Mouse (Mus musculus) inflammation-experienced regulatory T-cells, adult 6 months (primary cell): ENCODE measurements around the gene Tmem200a. TPM values are rescaled to one million over a fixed set of nuclear protein-coding genes. Genes with fewer than 3 reads are reported as not detected.

Experiments
- ATAC-seq: one replicate; pipeline ENCODE4 v1.8.0; 2017
- polyA plus RNA-seq, 3 experiments: library from polyadenylated mRNA; unstranded; fragments of 100-300 nt; shearing (Covaris generic); gene quantifications; one replicate each; pipeline ENCODE4 v1.2.1; 2017

Tmem200a gene
- polyA plus RNA-seq, result not detected

DNA sequence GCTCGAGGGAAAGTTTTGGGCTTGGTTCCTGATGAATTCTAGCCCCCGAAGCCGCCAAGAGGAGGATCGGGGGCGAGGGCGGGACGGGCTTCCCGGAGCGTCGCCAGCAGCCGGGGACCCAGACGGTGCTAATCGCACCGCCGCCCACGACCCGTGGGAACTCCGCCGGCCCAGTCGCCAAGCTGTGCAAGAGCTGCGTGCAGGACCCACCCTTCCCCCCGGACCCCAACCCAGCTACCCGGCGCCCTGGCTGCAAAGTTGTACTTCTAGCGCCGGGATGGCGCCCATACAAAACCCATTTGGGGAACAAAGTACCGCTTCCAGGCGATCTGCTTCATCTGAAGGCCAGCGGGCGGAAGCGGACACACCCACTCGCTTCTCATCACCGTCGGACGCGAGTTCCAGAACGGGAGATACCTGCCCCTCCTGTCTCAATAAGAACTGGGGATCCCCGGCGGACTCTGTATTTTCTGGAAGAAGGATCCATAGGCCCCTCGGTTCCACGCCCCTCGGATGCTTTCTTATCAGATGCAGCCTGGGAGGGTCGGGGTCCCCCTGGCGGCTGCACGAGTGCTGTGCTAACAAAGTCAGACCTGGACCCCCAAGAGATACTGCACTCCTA lies at the start of gene Tmem200a:
TSS of gene Tmem200a (minus strand) at position 532 of the 622 bp plus-strand sequence.
- ATAC-seq, result no peak

DNA sequence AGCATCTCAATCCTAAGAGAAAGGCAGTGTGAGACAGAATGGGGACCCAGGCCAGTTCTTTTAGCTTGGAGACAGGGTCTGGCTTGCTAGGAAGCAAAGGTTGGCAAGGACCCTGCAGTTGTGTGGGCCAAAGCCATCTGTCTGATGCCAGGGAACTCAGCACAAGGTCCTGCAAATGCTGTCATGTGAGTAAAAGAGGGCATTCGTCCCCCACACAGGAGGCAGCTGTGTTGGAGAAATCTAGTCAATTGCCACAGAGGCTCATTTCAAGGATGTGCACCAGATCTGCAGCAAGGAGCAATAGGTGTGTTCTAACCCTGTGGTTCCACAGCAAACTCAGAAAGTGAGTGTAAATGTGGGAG lies 41.0 kb upstream of the Tmem200a start:
- ATAC-seq, result no peak

DNA sequence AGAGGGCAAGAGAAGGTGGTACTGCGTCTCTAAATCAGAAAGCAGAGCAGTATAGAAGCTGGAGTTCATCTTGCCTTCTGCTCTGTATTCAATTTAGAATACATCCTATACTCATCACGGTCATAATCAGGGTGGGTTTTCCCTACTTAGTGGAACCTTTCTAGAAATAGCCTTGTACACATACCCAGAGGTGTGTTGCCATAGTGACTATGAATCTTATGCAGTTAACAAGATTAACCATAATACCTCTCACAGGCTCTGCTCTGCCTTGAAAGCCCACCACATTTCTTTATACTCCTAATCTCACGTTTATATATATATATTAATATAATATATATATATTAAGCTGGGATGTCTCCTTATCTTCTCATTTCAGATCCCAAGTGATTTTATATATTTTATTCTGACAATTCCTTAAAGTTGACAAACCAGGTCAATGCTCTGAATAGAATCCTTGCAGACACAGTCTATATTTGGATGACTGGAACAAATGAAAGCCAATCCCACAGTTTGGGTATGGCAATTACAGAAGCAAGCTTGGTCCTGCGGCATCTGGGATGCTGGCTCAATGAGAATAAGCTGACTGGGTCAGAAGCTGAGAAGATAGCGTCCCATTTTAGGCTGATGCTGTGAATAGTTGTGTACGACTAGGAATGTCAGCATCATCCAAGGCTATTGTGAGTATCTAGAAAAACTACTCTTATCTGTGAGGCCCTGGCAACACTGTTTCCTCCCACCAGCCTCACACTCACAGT lies 40.4 kb upstream of the Tmem200a start:
- no peak for ATAC-seq

DNA sequence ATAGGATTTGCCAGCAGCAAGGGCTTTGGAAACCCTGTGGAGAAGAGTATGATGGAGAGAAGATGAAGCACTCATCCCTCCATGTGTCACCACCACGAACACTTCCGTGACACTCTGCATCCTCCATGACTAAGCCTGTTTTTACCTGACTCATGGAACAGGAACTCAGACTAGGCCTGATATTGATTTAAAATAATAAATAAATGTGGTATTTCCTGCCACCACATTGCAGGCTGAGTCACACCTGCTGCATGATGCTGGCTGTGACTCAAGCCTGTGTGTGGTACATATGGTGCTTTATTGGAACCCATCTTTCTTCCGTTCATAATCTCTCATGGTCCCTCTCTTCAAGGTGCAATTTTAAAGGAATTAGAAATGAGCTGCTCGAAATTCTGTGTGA lies 35.6 kb upstream of the Tmem200a start:
- no peak for ATAC-seq

DNA sequence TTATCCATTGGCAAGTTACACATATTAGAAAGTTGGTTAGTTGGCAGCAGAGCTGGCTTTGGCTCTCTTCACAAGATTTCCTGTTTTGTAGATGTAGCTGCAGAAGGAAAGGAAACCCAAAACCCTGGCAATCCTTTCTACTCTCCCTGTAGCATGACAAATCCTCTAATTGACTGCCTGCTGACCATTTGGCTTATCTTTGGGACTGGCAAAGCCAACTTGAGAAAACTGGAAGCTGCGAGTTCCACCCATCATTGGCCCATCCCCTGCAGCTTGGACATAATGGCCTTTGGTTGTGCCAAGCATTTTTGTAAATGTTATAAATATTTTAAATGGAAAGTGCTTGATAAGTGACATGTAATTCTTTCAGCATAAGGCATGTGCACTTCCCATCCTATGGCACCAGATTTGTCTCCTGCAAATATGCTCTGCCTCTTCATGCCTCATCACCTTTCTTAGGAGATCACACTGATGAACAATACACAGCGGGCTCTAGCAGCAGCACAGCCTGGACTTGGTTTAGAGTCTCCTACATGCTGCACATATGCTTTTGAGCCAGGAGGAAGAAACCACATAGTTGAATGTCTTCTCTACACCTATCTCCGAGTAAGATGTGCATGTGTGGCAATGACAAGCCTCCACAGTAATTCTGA lies 24.6 kb upstream of the Tmem200a start:
- no peak for ATAC-seq

DNA sequence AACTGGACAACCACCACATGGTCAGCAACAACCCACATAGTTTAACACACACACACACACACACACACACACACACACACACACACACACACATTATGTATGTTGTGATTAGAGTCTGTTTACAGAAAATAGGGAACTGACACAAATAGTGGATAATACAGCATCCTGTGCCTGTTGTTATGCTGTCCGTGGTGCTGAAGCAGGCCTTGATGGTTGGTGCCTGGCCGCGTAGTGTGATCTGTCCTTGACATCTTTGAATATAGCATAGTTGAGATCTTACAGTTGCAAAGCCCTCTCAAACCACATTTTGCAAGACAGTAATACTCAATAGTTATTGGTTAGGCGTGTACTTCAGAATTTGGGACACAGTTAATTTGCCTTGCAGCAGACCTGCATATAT lies 3.2 kb upstream of the Tmem200a start:
- ATAC-seq, result no peak

DNA sequence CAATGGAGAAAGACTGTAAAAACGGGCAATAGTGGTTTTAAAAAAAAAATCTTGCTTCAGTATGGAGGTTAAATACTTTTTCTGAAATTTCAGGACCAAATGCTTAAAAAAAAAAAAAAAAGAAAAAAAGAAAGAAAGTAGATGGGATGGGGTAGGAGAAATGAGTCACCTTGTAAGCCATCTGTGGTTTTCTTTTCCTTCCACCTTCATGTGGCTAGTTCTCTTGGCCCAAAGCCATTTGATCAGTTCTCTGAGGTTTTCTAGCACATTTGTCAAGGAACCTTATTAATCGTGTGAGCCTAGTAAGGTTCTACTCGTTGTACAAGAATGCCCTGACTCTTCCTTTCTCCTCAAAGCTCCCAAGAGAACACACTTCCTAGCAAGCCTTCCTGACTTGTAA lies 826 bp upstream of the Tmem200a start:
- no peak for ATAC-seq

DNA sequence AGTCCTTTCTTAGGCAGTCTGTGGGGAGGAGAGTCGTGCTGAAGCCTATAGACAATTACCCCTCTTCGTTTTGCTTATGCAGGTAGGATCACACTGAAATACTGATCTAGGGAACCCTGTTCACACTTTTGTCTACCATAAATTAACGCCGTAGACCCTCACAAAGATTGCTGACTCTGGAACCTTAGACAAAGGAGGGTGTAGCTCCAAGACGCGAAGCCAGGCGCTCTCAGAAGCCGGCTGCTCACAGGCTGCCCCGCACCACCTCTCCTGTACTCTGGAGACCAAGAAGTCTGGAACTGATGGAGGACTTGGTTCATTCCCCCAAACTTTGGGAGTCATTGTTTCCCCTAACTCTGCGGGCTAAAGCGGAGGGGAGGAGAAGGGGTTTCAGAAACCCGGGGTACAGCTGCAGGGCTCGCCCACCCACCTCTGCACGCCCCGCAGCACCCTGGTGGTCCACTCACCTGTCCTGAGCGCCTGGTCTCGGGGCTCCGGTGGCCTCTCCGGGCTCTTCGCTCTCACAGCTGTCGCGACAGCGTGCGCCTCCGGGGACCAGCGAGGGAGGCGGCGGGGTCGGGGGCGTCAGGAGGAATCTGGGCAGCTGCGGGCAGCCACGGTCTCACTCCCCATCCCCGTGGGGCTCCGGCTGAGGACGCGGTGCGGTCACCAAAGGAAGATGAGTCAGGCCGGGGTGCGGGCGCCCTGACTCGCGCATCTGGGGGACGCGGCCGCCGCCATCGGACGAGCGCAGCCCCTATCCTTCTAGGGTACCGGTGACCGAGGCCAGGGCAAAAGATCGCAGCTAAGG lies 976 bp downstream of the Tmem200a start, which contains the start of gene Gm9767:
TSS of gene Gm9767 (plus strand) at position 585 of the 811 bp plus-strand sequence.
- ATAC-seq, result no peak

DNA sequence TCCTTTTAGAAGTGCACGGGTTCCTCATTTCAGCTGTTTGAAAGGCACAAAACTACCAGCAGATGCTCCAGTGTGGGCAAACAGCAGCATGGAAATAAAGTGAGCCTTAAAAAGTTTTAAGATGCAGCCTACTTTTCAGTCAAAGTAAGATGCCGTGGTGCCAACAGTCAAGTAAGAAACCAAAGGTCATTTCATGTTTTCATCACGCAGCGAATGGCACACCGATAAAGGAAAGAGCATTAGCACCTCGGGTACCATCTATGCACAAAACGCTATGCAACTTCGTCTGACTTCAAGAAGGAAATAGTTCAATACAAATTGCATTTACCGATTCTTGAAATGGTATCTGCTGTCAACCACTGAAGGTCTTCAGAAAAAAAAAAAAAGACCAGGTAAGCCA lies 1.9 kb downstream of the Tmem200a start:
- no peak for ATAC-seq

DNA sequence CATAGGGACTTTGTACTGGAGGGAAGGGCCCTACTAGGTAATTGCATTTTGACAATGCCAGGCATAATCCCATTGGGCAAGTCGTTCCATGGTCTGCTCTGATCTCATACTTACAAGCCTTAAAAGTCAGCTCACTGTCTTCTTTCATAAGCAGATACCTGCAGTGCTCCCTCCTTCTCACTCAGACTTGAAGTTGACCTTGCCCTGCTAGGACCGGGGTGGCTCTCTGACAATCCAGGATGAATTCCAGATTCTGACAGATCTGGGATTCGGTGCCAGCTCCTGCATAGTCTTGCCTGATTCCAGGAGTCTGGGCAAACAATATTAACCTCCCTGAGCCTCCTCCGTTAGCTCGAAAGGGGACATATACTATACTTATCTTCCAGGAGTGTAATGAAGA lies 6.9 kb downstream of the Tmem200a start:
- ATAC-seq, result no peak

DNA sequence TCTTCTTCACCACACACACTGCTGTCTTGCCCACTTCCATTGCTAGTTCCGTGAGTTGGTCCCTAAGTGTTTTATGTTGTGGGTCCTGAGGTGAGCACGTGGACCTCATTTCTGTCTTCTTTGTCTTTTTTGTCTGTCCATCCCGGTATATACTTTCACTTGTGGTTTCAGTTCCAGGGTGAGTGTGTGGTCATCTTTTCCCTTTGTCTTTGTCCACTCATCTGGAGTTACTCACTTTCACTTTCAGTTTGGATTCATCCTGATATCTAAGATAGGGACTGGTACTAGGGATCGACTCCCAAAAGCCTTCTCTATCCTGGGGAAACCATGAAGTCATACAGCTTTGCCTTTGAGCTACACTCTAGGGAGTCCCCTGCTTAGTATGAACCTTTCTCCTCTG lies 15.8 kb downstream of the Tmem200a start:
- ATAC-seq, result no peak

DNA sequence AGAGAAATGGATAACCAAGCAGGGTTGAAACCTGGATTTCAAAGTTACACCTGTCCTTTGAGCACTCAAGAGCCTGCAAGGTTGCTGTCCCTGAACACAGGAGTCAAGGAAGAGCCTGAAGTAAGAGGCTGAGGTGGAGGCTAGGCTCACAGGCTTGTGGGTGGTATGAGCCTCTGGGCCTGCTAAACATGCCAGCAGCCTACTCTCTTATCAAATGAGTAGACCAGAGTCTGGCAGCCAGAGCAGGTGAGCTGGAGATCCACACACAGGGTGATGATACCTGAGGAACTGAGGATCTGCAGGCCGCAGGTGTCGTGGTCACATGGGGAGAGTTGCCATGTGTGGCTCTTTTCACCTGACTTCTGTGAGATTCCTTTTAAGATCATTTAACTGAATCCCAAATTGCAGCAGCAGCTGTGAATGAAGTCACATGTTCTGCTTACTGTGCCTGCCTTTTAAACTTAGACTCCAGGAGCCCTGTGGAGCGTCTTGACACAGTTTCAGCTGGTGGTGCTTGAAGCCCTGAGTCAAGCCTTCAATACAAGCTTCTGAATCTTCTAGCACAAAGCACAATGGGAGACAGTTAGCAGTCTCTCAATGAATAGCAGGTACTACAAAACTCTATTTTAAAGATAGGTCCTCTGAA lies 19.1 kb downstream of the Tmem200a start:
- ATAC-seq, result no peak

DNA sequence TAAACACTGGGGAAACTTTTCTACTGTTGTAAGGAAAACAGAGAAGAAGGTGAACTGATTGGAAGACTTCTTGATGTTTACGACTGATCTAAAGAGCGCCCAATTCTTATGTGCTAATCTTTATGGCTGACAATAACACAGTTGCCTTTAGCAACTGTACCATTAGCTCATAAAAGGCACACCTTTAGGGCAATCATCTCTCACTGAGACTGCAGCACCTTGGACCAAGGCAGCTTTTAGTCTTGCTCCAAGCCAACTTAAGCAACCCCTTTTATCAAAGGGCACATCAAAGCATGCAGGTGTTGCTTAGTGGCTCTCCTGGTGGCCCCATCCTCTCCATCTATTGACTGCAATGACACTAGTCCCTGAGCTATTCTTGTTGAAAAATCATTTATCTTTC lies 27.7 kb downstream of the Tmem200a start:
- no peak for ATAC-seq

DNA sequence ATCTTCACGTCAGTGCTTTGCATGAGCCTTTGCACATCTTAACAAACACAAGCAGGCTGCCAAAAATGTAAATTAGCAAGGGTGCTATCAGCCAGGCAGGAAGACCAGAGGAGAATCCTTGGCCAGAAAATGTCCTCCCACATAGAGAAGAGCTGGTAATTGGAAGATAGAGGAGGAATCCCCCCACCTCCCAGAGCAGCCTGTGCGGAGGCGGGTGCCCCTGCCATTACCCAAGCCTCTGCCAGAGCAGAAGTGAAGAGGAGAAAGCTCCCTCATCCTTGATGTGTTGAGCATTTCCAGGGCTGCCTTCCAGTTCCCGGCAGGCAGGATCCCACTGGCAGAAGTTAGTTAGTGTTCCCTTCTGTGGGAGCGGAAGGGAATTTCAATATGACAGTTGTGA lies 43.9 kb downstream of the Tmem200a start:
- no peak for ATAC-seq

DNA sequence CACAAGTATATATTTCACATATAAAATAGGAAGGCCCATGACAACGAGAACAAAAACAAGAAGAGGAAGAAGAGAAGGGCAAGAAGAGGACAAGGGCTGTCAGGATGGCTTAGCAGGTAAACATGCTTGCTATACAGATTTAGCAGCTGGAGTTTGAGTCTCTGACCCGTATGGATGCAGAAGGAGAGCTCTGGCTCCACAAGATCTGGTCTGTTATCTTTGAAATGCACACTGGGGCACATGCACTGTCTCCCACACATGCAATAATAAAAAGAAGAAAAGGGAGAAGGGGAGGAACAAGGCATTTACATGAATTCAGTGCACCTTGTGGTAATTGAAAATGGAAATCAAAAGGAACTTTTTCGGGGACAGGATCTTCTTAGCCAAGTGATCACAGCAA lies 60.1 kb downstream of the Tmem200a start:
- no peak for ATAC-seq

DNA sequence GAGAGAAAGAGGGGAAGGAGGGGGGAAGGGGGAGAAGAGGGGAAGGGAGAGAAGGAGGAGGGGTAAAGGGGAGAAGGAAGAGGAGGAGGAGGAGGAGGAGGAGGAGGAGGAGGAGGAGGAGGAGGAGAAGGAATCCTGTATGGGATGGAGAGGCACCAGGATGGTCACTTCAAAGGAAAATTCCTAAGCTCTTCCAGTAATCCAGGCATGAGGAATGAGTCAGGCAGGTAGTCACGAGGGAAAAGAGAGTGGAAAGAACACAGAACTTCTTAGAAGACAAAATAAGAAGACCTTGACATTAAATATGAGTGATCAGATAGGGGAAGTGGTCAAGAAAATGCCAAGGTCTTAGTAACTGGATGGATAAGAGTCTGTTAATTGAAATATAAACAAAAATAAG lies 64.6 kb downstream of the Tmem200a start:
- no peak for ATAC-seq

DNA sequence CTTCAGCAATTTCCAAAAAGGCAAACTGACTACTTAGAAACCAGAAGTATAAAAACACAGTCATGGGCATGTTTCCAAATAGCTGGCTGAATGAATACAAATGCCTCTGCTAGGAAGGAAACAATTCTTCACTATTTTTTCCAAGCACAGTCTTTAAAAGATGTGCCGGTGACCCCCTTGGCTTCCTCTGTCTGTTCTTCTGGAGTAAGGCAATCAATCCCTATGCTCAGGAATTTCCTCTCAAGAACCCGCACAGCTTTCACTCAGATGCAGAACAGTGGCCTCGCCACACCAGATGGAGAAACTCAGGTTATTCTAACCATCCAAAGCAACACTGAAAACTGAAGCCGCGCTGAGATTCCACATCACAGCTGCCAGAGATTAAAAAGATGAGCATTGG lies 69.9 kb downstream of the Tmem200a start:
- no peak for ATAC-seq

DNA sequence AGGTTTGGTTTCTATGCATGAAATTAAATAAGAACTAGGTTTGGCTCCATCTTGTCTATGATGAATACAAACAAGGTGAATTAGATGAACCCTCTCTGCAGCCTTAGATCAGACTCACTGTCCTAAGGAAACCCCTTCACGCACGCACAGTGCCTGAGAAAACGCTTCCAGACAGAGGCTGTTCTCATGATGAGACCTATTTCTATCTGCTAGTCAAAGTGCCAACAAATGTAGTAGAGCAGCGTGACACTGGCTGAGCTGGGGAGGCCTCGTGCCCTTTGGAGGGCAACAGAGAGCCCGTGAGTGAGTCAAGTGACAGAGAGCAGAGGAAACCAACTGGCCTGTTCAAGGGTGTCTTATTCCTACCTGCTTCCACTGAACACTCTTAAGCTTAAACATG lies 73.4 kb downstream of the Tmem200a start:
- ATAC-seq, result no peak

DNA sequence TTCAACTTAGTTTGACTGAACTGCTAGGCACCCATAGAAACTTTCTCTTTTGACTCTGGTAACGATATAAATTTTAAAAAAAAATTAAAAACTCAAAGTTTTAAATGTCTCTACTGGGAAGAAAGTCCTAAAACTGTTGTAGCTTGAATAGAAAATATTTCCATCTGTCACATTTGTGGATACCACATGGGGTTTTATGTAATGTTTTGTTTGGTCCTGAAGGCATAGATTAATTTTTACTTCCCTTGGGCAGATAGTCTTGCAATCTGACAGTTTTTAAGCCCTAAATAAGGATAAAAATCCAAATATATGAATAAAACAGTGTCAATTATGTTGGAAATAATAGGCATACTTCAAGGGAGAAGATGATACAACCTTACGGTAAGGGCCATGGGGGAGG lies 78.0 kb downstream of the Tmem200a start:
- ATAC-seq, result no peak

DNA sequence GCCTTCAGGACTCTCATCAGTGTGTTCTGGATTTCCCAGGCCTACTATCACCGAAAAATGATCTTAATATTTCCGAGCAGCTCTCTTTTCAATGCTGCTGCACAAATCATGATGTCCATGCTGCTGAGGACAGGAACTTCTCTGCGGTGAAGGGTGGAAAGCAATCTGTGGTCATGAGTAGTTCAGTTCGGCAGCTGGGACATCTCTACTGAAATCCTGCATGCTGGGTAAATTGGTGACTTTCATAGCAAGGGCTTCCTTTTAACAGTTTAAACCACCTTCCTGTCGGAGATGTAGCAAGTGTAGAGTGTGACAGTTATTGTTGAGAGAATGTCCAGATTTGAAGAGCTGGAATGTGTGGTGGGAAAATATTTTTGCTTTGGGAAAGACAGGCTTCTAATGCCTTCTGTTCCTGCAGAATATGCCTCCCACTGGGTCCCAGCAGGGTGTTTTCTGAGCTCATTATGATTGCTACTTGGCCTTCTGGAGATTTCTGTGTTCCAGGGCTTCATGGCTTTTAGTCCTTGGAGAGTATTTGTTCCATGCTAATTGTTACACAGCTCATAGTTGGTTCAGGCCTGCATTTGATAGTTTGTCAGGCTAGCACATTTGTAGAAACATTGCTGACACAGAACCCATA lies 79.4 kb downstream of the Tmem200a start:
- no peak for ATAC-seq

DNA sequence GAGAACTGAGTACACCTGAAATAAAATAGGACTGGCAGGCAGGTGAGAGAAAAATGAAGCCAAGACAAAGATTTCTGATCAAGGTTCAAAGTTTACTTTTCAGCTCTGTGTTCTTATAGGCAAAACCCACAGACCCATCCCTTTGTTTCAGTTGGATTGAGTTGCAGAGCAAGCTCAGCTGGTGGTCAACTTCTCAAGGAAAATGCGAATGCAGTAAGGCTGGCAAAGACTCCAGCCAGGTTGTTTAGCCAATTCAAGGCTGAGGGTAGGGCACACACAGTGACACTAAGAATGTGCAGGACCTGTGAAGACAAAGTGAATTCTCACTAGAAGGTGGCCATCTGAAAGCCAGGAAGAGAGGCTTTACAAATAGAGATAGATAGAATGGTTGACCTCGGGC lies 94.8 kb downstream of the Tmem200a start:
- ATAC-seq, result no peak

DNA sequence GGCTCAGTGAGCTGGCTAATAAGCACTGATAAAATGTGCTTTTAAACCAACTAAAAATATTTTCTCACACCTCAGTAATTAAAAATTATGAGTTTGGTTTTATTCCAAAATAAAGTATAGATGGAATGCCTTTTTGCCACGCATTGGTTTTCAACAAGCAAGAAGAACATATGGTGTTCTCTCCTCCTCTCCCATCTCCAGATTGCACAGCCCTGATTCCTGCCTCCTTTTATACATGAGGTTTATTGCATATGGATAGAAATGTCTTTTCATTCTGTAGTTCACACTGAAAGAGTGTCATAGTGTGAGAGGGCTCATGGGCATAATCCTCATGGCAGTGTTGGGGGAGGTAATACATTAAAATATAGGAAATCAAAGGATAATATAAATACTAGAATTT lies 96.2 kb downstream of the Tmem200a start:
- no peak for ATAC-seq
